Mouse (Mus musculus) CH12.LX (cell line): ENCODE data around the gene Panx3. TPM values are rescaled to one million over a fixed set of nuclear protein-coding genes. Genes with fewer than 3 reads are reported as not detected.

Experiments used
- DNase-seq: peaks from one replicate; pipeline ENCODE4 v3.0.0-alpha.2; 2013; ENCODE audit errors: extremely low read depth
- H3K27ac ChIP-seq: 2 replicates; pipeline ENCODE4 v1.5.1; 2012; ENCODE audit warnings: low read depth, mild to moderate bottlenecking, control low read depth, moderate library complexity; ENCODE audit not compliant: insufficient read depth
- H3K27me3 ChIP-seq: replicated peaks from 2 replicates; pipeline ENCODE3; 2012; ENCODE audit warnings: inconsistent platforms
- H3K36me3 ChIP-seq, 2 experiments: replicated peaks in 1 of 2; 2 replicates each; pipeline versions ENCODE3 to v1.6.1; 2012; ENCODE audit warnings: inconsistent platforms in 1 of 2, low read length in 1 of 2, mild to moderate bottlenecking in 1 of 2, mixed read lengths in 1 of 2, moderate library complexity in 1 of 2; ENCODE audit not compliant: control insufficient read depth in 1 of 2, insufficient read depth in 1 of 2
- H3K4me1 ChIP-seq, 2 experiments: 2 replicates each; pipeline ENCODE4 v1.6.1; 2012; ENCODE audit warnings: inconsistent platforms in 1 of 2, moderate library complexity in 1 of 2; ENCODE audit not compliant: insufficient read depth in 2 of 2, control insufficient read depth in 1 of 2
- H3K4me2 ChIP-seq: 2 replicates; pipeline ENCODE4 v1.6.1; 2012; ENCODE audit warnings: low read depth, mild to moderate bottlenecking, control low read depth; ENCODE audit not compliant: poor library complexity, insufficient read depth, severe bottlenecking
- H3K4me3 ChIP-seq, 3 experiments: fragments of 150-350 bp in 1 of 3; sonication (generic) in 1 of 3; replicated peaks in 1 of 3; 2 replicates each; pipeline versions ENCODE3 to v1.5.1; 2011 to 2012; ENCODE audit warnings: low read depth in 2 of 3, low read length in 2 of 3, mild to moderate bottlenecking in 2 of 3, moderate library complexity in 2 of 3, control low read depth in 1 of 3, improper control_type of control experiment in 1 of 3, inconsistent platforms in 1 of 3, mixed read lengths in 1 of 3; ENCODE audit not compliant: poor library complexity in 1 of 3
- H3K79me2 ChIP-seq: replicated peaks from 2 replicates; pipeline ENCODE4 v1.6.1; 2012; ENCODE audit warnings: mild to moderate bottlenecking, moderate library complexity; ENCODE audit not compliant: control insufficient read depth, poor library complexity, insufficient read depth, severe bottlenecking; ENCODE audit errors: extremely low read depth
- H3K9ac ChIP-seq: 2 replicates; pipeline ENCODE4 v1.6.1; 2012; ENCODE audit warnings: low read depth, mild to moderate bottlenecking, control low read depth, moderate library complexity; ENCODE audit not compliant: insufficient read depth
- H3K9me3 ChIP-seq: replicated peaks from 2 replicates; pipeline ENCODE3; 2012; ENCODE audit warnings: low read length, inconsistent platforms, mixed read lengths
- CHD2 ChIP-seq: IDR thresholded peaks from 2 replicates; pipeline ENCODE4 v1.6.1; 2011; ENCODE audit warnings: low read length, improper control_type of control experiment
- CTCF ChIP-seq, 2 experiments: IDR thresholded peaks in 1 of 2; conservative IDR thresholded peaks in 1 of 2; 2 replicates each; pipeline ENCODE4 v1.5.1; 2011 to 2012; ENCODE audit warnings: low read depth in 2 of 2, low read length in 2 of 2, improper control_type of control experiment in 1 of 2, inconsistent platforms in 1 of 2, mild to moderate bottlenecking in 1 of 2, moderate library complexity in 1 of 2
- E2F4 ChIP-seq: IDR thresholded peaks from 2 replicates; pipeline ENCODE4 v1.6.1; 2011; ENCODE audit warnings: low read depth, low read length, improper control_type of control experiment; ENCODE audit not compliant: insufficient replicate concordance
- ELF1 ChIP-seq: IDR thresholded peaks from 2 replicates; pipeline ENCODE4 v1.6.1; 2014; ENCODE audit warnings: low read depth, mild to moderate bottlenecking, inconsistent platforms, low read length, improper control_type of control experiment
- EP300 ChIP-seq: IDR thresholded peaks from 2 replicates; pipeline ENCODE4 v1.6.1; 2011; ENCODE audit warnings: low read length, improper control_type of control experiment
- ETS1 ChIP-seq: conservative IDR thresholded peaks from 2 replicates; pipeline ENCODE4 v1.6.1; 2012; ENCODE audit warnings: low read depth, mild to moderate bottlenecking, inconsistent platforms, low read length, improper control_type of control experiment, moderate library complexity
- GABPA ChIP-seq: IDR thresholded peaks from 2 replicates; pipeline ENCODE4 v1.6.1; 2012; ENCODE audit warnings: low read depth, low read length, improper control_type of control experiment, inconsistent platforms; ENCODE audit not compliant: insufficient replicate concordance
- JUND ChIP-seq: conservative IDR thresholded peaks from 2 replicates; pipeline ENCODE4 v1.6.1; 2011; ENCODE audit warnings: low read depth, low read length, improper control_type of control experiment
- KAT2A ChIP-seq: IDR thresholded peaks from 2 replicates; pipeline ENCODE4 v1.6.1; 2012; ENCODE audit warnings: low read length, improper control_type of control experiment, inconsistent platforms; ENCODE audit not compliant: insufficient replicate concordance
- MAZ ChIP-seq: IDR thresholded peaks from 2 replicates; pipeline ENCODE4 v1.6.1; 2012; ENCODE audit warnings: low read depth, mild to moderate bottlenecking, inconsistent platforms, low read length, improper control_type of control experiment, moderate library complexity
- MYC ChIP-seq: IDR thresholded peaks from 2 replicates; pipeline ENCODE4 v1.6.1; 2011; ENCODE audit warnings: low read depth, mild to moderate bottlenecking, improper control_type of control experiment, low read length
- NRF1 ChIP-seq: IDR thresholded peaks from 2 replicates; pipeline ENCODE4 v1.6.1; 2014; ENCODE audit warnings: low read depth, mild to moderate bottlenecking, inconsistent platforms, low read length, improper control_type of control experiment, moderate library complexity
- PAX5 ChIP-seq: IDR thresholded peaks from 2 replicates; pipeline ENCODE4 v1.6.1; 2012; ENCODE audit warnings: low read length, inconsistent platforms, mixed read lengths
- POLR2A ChIP-seq: IDR thresholded peaks from 2 replicates; pipeline ENCODE4 v1.6.1; 2011; ENCODE audit warnings: low read depth, mild to moderate bottlenecking, improper control_type of control experiment, low read length
- TBP ChIP-seq: conservative IDR thresholded peaks from 2 replicates; pipeline ENCODE4 v1.6.1; 2011; ENCODE audit warnings: low read depth, low read length, improper control_type of control experiment
- USF2 ChIP-seq: conservative IDR thresholded peaks from 2 replicates; pipeline ENCODE4 v1.6.1; 2011; ENCODE audit warnings: low read depth, low read length, improper control_type of control experiment
- ZC3H11A ChIP-seq: IDR thresholded peaks from 2 replicates; pipeline ENCODE4 v1.6.1; 2012; ENCODE audit warnings: low read depth, mild to moderate bottlenecking, inconsistent platforms, low read length, improper control_type of control experiment
- ZKSCAN1 ChIP-seq: IDR thresholded peaks from 2 replicates; pipeline ENCODE4 v1.6.1; 2012; ENCODE audit warnings: low read depth, inconsistent platforms, low read length, improper control_type of control experiment, borderline replicate concordance
- ZNF384 ChIP-seq: IDR thresholded peaks from 2 replicates; pipeline ENCODE4 v1.6.1; 2012; ENCODE audit warnings: low read depth, low read length, improper control_type of control experiment, inconsistent platforms
- dilution Hi-C: fragments of 300-500 bp; cut with MboI; formaldehyde crosslinking; loops from 2 replicates; pipeline ENCODE4 v1.14.3; 2020; ENCODE audit warnings: low sequenced_read_pairs; ENCODE audit not compliant: extremely low pct_unique_long_range_greater_than_20kb, extremely low pct_ligation_motif_present
- in situ Hi-C: fragments of 300-500 bp; cut with MboI; formaldehyde crosslinking; loops from 3 replicates; pipeline ENCODE4 v1.14.3; 2019; ENCODE audit warnings: low sequenced_read_pairs, low pct_ligation_motif_present, low pct_unique_long_range_greater_than_20kb, mixed read lengths
- polyA plus RNA-seq: library from polyadenylated mRNA; unstranded; fragments of >175 nt; gene quantifications from 2 replicates; pipeline ENCODE4 v1.2.1, GENCODE M21; 2012; ENCODE audit warnings: low read depth; ENCODE audit not compliant: insufficient read length
- total RNA-seq, 2 experiments: library from RNA; depleted of rRNA; stranded (reverse); fragments of 300-350 nt in 1 of 2; fragments of >200 nt in 1 of 2; gene quantifications; 2 replicates each; pipeline ENCODE4 v1.2.3; 2012 to 2014

The Panx3 gene
- total and polyA plus RNA-seq, 3 experiments: not detected

DNA sequence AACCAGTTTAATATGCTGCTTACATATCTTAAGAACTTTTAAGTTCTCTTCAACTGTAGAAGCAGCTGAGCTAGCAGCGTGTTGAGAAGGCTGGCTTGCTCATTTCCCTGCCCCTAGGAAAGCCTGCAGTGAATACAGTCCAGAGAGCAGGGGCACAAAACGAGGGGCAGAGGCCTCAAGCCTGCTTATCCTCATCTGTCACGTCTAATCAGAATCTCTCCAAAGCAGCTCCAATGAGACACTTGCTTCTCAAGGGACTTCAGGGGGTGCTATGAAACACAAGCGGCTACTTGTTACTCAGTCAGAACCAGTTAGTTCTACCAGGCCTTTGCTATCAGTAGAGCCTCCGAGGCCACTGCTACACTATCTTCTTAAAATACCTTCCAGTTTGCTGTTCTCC, 15.2 kb downstream of the Panx3 start:
- no peak for DNase-seq
- dilution Hi-C loops: no loop called here
- Histone ChIP-seq H3K27ac (no peak overlapping the region), H3K9me3 (no peaks in the 10 kb centered on the region), H3K4me3 (no peak overlapping the region), H3K79me2 (peaks cover 13% of the 10 kb centered on the region; the same call in 1 of the 2 replicates), H3K4me1 (peaks cover 0 to 8% of the 10 kb centered on the region in 2 experiments; a peak in 2 of 4 replicates), H3K9ac (no peak overlapping the region), H3K27me3 (no peaks in the 10 kb centered on the region), H3K36me3 (peaks cover 48 to 60% of the 10 kb centered on the region in 2 experiments), H3K4me2 (no peak overlapping the region)
- TF ChIP-seq JUND (no peak), CHD2 (no peak), USF2 (no peak), ZNF384 (no peak), ZC3H11A (no peak), TBP (no peak), PAX5 (no peak), EP300 (no peak), POLR2A (no peak), CTCF (conservative IDR thresholded peaks at IDR 0.05 in 1 of 2, IDR thresholded peaks at IDR 0.05 in 1 of 2; ENCODE audit: low read depth in 2 of 2, low read length in 2 of 2) (no peak), ZKSCAN1 (no peak), MYC (no peak)
- in situ Hi-C loops: no loop called here

DNA sequence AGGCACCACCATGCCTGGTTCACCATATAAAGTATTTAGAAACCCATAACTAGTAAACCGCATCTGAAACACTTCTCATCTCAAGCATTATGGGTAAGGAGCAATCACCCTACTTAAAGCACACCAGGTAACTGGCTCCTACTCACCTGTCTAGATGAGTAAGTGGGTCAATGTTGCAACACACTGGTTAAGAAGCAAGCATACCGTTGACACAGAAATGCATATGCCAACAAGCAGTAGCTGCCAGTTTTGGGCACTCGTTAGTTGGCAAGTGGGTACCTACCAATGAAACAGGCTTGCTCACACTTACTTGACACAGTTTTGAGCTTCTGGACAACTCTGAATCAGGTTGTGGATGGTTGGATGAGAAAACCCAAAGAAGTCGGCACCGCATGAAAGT, 18.4 kb downstream of the Panx3 start:
- no peaks in the 10 kb centered on the region for H3K9me3 ChIP-seq
- no peaks in the 10 kb centered on the region for H3K27me3 ChIP-seq
- TF ChIP-seq KAT2A (no peak), GABPA (no peak), NRF1 (no peak), ETS1 (no peak), ELF1 (no peak), POLR2A (no peak), EP300 (no peak), E2F4 (no peak), MAZ (no peak)
- no peak for DNase-seq
- H3K4me1 ChIP-seq: peaks cover 0 to 5% of the 10 kb centered on the region in 2 experiments; a peak in 1 of 4 replicates
- no peak overlapping the region for H3K4me2 ChIP-seq
- H3K36me3 ChIP-seq: peaks cover 62 to 88% of the 10 kb centered on the region in 2 experiments
- H3K9ac ChIP-seq: no peak overlapping the region
- dilution Hi-C loops: no loop called here
- in situ Hi-C loops: no loop called here
- no peak overlapping the region for H3K4me3 ChIP-seq
- no peak overlapping the region for H3K27ac ChIP-seq
- no peaks in the 10 kb centered on the region for H3K79me2 ChIP-seq
